Comparison of ENCODE assay signal across 24 mouse cellular contexts in genomic region chr3:30853596-30853995, GRCm38 (mm10). TPM values are rescaled to one million over a fixed set of nuclear protein-coding genes. Genes with fewer than 3 reads are reported as not detected.
DNase-seq lines count a peak whose midpoint lies in the region; ATAC-seq lines count a peak whose summit lies in the region.
"Had no signal": no experiment of that assay in that cellular context is flagged by ENCODE, and none has a peak within 500 bp of the region (broad histone marks: within the 10 kb centered on the region; RNA-seq: fewer than 3 reads in every experiment).

No protein-coding gene starts in this region.

- H3K9me3 ChIP-seq in kidney, embryonic 16.5 days (ENCODE audit: low read length) = no peaks in the 10 kb centered on the region
- no peaks in the 10 kb centered on the region for H3K9me3 ChIP-seq in intestine, embryonic 15.5 days
- no peaks in the 10 kb centered on the region for H3K9me3 ChIP-seq in intestine, embryonic 16.5 days (ENCODE audit: control insufficient read depth, low read length)
- H3K9me3 ChIP-seq: embryonic facial prominence, embryonic 12.5 days; embryonic facial prominence, embryonic 15.5 days; heart, embryonic 13.5 days had no signal

- DNase-seq in kidney, adult 9 months = peak; percentile 42
- no peak for DNase-seq in urinary bladder, postnatal 25 days (ENCODE audit: low spot score)
- no peak for DNase-seq in lung, postnatal 14 days
- DNase-seq: adrenal gland, adult 2 months; adrenal gland, postnatal 14 days; cerebellum, adult 11 months; cerebellum, adult 2 months; cerebellum, adult 9-11 months; cerebellum, postnatal 25 days; forebrain, postnatal 0 days; gastrocnemius, adult 2 months; gastrocnemius, postnatal 14 days; heart, adult 18-20 months; heart, postnatal 14 days; heart, postnatal 4 days had no signal

- H3K4me1 ChIP-seq in kidney, embryonic 16.5 days (ENCODE audit: insufficient read depth, low read length) = no peaks in the 10 kb centered on the region
- no peaks in the 10 kb centered on the region for H3K4me1 ChIP-seq in intestine, embryonic 15.5 days (replicated peaks)
- peaks cover 7% of the 10 kb centered on the region; the same call in 1 of the 2 replicates for H3K4me1 ChIP-seq in intestine, embryonic 16.5 days (ENCODE audit: control insufficient read depth, insufficient read depth, low read length)

- H3K4me3 ChIP-seq in kidney, embryonic 16.5 days (ENCODE audit: low read length) = no peak overlapping the region
- H3K4me3 ChIP-seq in intestine, embryonic 15.5 days (replicated peaks) = no peak overlapping the region
- no peak overlapping the region for H3K4me3 ChIP-seq in intestine, embryonic 16.5 days (ENCODE audit: low read length)
- H3K4me3 ChIP-seq: embryonic facial prominence, embryonic 12.5 days; embryonic facial prominence, embryonic 15.5 days; gastrocnemius, adult 2 months; heart, embryonic 13.5 days had no signal

- H3K9ac ChIP-seq in kidney, embryonic 16.5 days (replicated peaks; ENCODE audit: low read length) = no peak overlapping the region
- no peak overlapping the region for H3K9ac ChIP-seq in intestine, embryonic 15.5 days
- H3K9ac ChIP-seq in intestine, embryonic 16.5 days (ENCODE audit: low read depth, low read length) = no peak overlapping the region
- H3K9ac ChIP-seq: embryonic facial prominence, embryonic 12.5 days; embryonic facial prominence, embryonic 15.5 days; forebrain, postnatal 0 days; heart, embryonic 13.5 days; hindbrain, embryonic 14.5 days had no signal

- no peak overlapping the region for H3K4me2 ChIP-seq in kidney, embryonic 16.5 days (replicated peaks; ENCODE audit: low read depth, low read length)
- no peak overlapping the region for H3K4me2 ChIP-seq in intestine, embryonic 15.5 days (replicated peaks)
- no peak overlapping the region; the same call in 1 of the 2 replicates for H3K4me2 ChIP-seq in intestine, embryonic 16.5 days (ENCODE audit: low read depth, low read length)
- H3K4me2 ChIP-seq: embryonic facial prominence, embryonic 12.5 days; embryonic facial prominence, embryonic 15.5 days; heart, embryonic 13.5 days; hindbrain, embryonic 14.5 days had no signal

- peaks cover 10% of the 10 kb centered on the region; the same call in 1 of the 2 replicates for H3K27me3 ChIP-seq in kidney, embryonic 16.5 days (ENCODE audit: insufficient read depth, low read length)
- H3K27me3 ChIP-seq in intestine, embryonic 15.5 days (replicated peaks) = no peaks in the 10 kb centered on the region
- no peaks in the 10 kb centered on the region for H3K27me3 ChIP-seq in intestine, embryonic 16.5 days (replicated peaks; ENCODE audit: control insufficient read depth, insufficient read depth, low read length)

- no peaks in the 10 kb centered on the region for H3K36me3 ChIP-seq in kidney, embryonic 16.5 days (ENCODE audit: insufficient read depth, low read length)
- no peaks in the 10 kb centered on the region for H3K36me3 ChIP-seq in intestine, embryonic 15.5 days
- no peaks in the 10 kb centered on the region for H3K36me3 ChIP-seq in intestine, embryonic 16.5 days (ENCODE audit: control insufficient read depth, insufficient read depth, low read length)
- H3K36me3 ChIP-seq: embryonic facial prominence, embryonic 12.5 days; embryonic facial prominence, embryonic 15.5 days; heart, embryonic 13.5 days had no signal

- 85% methylated on average over 5 of the region's 5 CpGs for WGBS in kidney, embryonic 16.5 days
- 70% methylated on average over 5 of the region's 5 CpGs for WGBS in intestine, embryonic 15.5 days
- WGBS in intestine, embryonic 16.5 days = 59% methylated on average over 5 of the region's 5 CpGs

- no peak for ATAC-seq in kidney, embryonic 16.5 days (ENCODE audit: low FRiP score, low TSS enrichment)
- ATAC-seq in intestine, embryonic 15.5 days = peak; percentile 21; the same call in 1 of the 2 replicates
- ATAC-seq in intestine, embryonic 16.5 days = peak; percentile 49; the same call in 1 of the 2 replicates
- ATAC-seq: CD4-positive, CD25-positive, alpha-beta regulatory T cell, adult 4 months; forebrain, embryonic 14.5 days; forebrain, postnatal 0 days had no signal

- H3K27ac ChIP-seq in kidney, embryonic 16.5 days (ENCODE audit: low read length) = no peak overlapping the region
- no peak overlapping the region for H3K27ac ChIP-seq in intestine, embryonic 15.5 days
- no peak overlapping the region for H3K27ac ChIP-seq in intestine, embryonic 16.5 days (ENCODE audit: low read length)
- H3K27ac ChIP-seq: embryonic facial prominence, embryonic 12.5 days; embryonic facial prominence, embryonic 15.5 days; gastrocnemius, adult 2 months; heart, embryonic 13.5 days; hindbrain, embryonic 14.5 days had no signal

RNA-seq across cellular contexts. Expression of gene Gpr160, which starts 2.2 kb away (rescaled TPM):
- 16.9 and 17.1 TPM in 2 replicates for polyA plus RNA-seq in kidney, embryonic 16.5 days (2015; fragmentation: Nextera tagmentation; extraction: Ambion mirVana)
- polyA plus RNA-seq in intestine, embryonic 15.5 days (2015; fragmentation: Nextera tagmentation; extraction: Ambion mirVana) = 9.3 and 10.2 TPM in 2 replicates
- polyA plus RNA-seq in intestine, embryonic 16.5 days (2015; fragmentation: Nextera tagmentation; extraction: Ambion mirVana) = 12.0 and 12.8 TPM in 2 replicates
